Mouse (Mus musculus): Measurements from ENCODE around the gene Syne3. TPM values are rescaled to one million over a fixed set of nuclear protein-coding genes. Genes with fewer than 3 reads are reported as not detected.

Gene Syne3
- total and polyA plus RNA-seq, 3 experiments = 4.9 to 10.7 TPM; not detected in 1

GRCm38 (mm10) chr12:104880367-104880766 lies 129.2 kb downstream of the Syne3 start:
- Histone ChIP-seq H3K79me2 (ENCODE audit: control insufficient read depth, insufficient read depth, low read length, poor library complexity) (no peaks in the 10 kb centered on the region), H3K27ac (ENCODE audit: control insufficient read depth, low read depth, low read length) (no peak overlapping the region), H3K36me3 (ENCODE audit: control insufficient read depth in 1 of 2, insufficient read depth in 2 of 2, low read length in 2 of 2) (no peaks in the 10 kb centered on the region), H3K4me1 (ENCODE audit: control insufficient read depth in 1 of 2, insufficient read depth in 2 of 2, low read length in 2 of 2) (no peaks in the 10 kb centered on the region), H3K4me3 (ENCODE audit: control insufficient read depth in 1 of 2, insufficient read depth in 1 of 2, low read depth in 2 of 2, low read length in 2 of 2) (no peak overlapping the region), H3K9ac (ENCODE audit: control insufficient read depth, low read depth, low read length, poor library complexity, severe bottlenecking) (no peak overlapping the region), H3K27me3 (ENCODE audit: control insufficient read depth in 1 of 2, insufficient read depth in 2 of 2, low read length in 2 of 2) (no peaks in the 10 kb centered on the region), H3K9me3 (replicated peaks; ENCODE audit: insufficient read depth, low read length) (no peaks in the 10 kb centered on the region)
- no peak for TF ChIP-seq USF2 (IDR thresholded peaks at IDR 0.05; ENCODE audit: borderline replicate concordance in 1 of 2, insufficient read depth in 1 of 2, low read depth in 1 of 2, low read length in 2 of 2)
- TF ChIP-seq ZNF384 (IDR thresholded peaks at IDR 0.05; ENCODE audit: low read depth, low read length) = no peak
- DNase-seq (ENCODE audit: low read depth, low spot score) = no peak

Other genes starting within 250 kb of the Syne3 start
- gene Clmn, start 144.7 kb downstream of the Syne3 start, total RNA-seq (2012; rRNA removed) = 0.07 TPM in 1 of 2 replicates, not detected in the other
- gene Clmn, start 144.7 kb downstream of the Syne3 start, polyA plus RNA-seq (2012; ENCODE audit: insufficient read depth in 1 of 2, insufficient read length in 2 of 2, low read depth in 1 of 2, low replicate concordance in 2 of 2, missing spikeins in 1 of 2) = not detected
- gene Glrx5, start 22.9 kb upstream of the Syne3 start, total RNA-seq (2012; rRNA removed) = 95.8 and 108 TPM in 2 replicates
- gene Glrx5, start 22.9 kb upstream of the Syne3 start, polyA plus RNA-seq (2012; ENCODE audit: insufficient read depth in 1 of 2, insufficient read length in 2 of 2, low read depth in 1 of 2, low replicate concordance in 2 of 2, missing spikeins in 1 of 2) = 100 to 1,000 TPM in 1 of 2 experiments, not detected in 1; 291 TPM
- not detected in 2 replicates for gene Tcl1b2, start 136.2 kb upstream of the Syne3 start, total RNA-seq (2012; rRNA removed)
- not detected for gene Tcl1b2, start 136.2 kb upstream of the Syne3 start, polyA plus RNA-seq (2012; ENCODE audit: insufficient read depth in 1 of 2, insufficient read length in 2 of 2, low read depth in 1 of 2, low replicate concordance in 2 of 2, missing spikeins in 1 of 2)
- not detected in 2 replicates for gene Tcl1b1, start 149.9 kb upstream of the Syne3 start, total RNA-seq (2012; rRNA removed)
- not detected for gene Tcl1b1, start 149.9 kb upstream of the Syne3 start, polyA plus RNA-seq (2012; ENCODE audit: insufficient read depth in 1 of 2, insufficient read length in 2 of 2, low read depth in 1 of 2, low replicate concordance in 2 of 2, missing spikeins in 1 of 2)
- gene Tcl1b5, start 166.5 kb upstream of the Syne3 start, total RNA-seq (2012; rRNA removed) = not detected in 2 replicates
- gene Tcl1b5, start 166.5 kb upstream of the Syne3 start, polyA plus RNA-seq (2012; ENCODE audit: insufficient read depth in 1 of 2, insufficient read length in 2 of 2, low read depth in 1 of 2, low replicate concordance in 2 of 2, missing spikeins in 1 of 2) = not detected
- gene Tcl1b3, start 181.2 kb upstream of the Syne3 start, total RNA-seq (2012; rRNA removed) = not detected in 2 replicates
- not detected for gene Tcl1b3, start 181.2 kb upstream of the Syne3 start, polyA plus RNA-seq (2012; ENCODE audit: insufficient read depth in 1 of 2, insufficient read length in 2 of 2, low read depth in 1 of 2, low replicate concordance in 2 of 2, missing spikeins in 1 of 2)
- gene Tcl1b4, start 192.1 kb upstream of the Syne3 start, total RNA-seq (2012; rRNA removed) = not detected in 2 replicates
- gene Tcl1b4, start 192.1 kb upstream of the Syne3 start, polyA plus RNA-seq (2012; ENCODE audit: insufficient read depth in 1 of 2, insufficient read length in 2 of 2, low read depth in 1 of 2, low replicate concordance in 2 of 2, missing spikeins in 1 of 2) = not detected
- gene Tcl1, start 213.0 kb upstream of the Syne3 start, total RNA-seq (2012; rRNA removed) = not detected in 2 replicates
- gene Tcl1, start 213.0 kb upstream of the Syne3 start, polyA plus RNA-seq (2012; ENCODE audit: insufficient read depth in 1 of 2, insufficient read length in 2 of 2, low read depth in 1 of 2, low replicate concordance in 2 of 2, missing spikeins in 1 of 2) = not detected